Mouse (Mus musculus): ENCODE data around the gene Sectm1b.
A peak's percentile ranks its signal among the peaks of the same experiment; 100 is the strongest.

Gene Sectm1b

DNA sequence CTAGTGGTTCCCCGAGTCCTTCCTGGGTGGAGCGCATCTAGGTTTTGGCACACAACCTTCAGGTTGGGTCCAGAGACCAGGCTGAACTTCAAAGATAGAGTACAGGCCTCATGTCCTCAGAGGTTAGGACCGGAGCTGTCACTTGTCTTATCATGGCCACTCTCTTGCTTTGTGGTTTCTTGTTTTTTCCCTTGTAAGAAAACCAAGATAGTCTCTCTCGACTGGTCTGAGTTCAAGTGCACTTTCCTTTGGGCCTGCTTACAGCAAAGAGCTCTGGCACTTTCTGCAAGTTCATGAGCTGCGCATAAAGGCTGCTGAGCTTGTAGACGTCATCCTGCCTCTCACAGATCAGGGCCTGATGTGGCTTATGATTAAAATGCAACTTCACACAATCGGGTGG is 36.1 kb downstream of the Sectm1b start:
- no peak for DNase-seq (ENCODE audit: low read depth, low spot score)

DNA sequence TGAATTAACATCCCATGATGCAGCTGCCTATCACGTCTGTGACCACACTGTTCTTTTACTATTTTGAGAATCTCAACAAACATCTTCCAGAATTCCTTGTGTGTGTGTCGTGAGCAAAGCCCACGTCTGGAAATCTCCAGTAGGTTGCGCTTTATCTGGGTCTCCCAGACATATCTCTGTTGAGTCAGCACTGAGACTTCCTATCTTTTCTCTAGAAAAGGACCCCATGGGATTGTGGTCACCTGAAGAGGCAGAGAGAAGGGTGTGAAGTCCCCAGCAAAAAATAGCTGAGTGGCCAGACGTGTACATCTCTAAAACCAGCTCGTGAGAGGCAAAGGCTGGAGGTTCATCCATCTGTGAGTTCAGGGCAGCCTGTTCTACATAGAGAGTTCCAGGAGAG is 39.2 kb downstream of the Sectm1b start:
- DNase-seq (ENCODE audit: low read depth, low spot score): no peak

DNA sequence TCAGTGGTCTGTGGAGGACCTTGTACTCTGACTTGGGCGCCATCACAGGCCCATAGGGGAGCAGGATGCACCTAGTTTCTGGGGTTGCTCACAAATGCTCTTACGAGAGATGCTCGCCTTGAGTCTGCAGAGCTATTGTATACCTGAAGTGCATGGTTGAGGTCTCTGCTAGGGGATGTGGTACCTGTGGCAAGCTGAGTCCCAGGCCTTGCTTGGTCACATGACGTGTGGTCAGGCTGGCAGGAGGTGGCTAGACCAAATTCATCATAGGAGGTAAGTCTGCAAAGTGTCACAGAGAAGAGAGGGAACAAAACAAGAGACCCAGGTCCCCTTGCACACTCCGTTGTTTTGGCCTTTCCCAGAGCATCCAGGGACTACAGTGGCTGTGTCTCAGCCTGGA is 43.9 kb downstream of the Sectm1b start:
- DNase-seq (ENCODE audit: low read depth, low spot score): no peak

DNA sequence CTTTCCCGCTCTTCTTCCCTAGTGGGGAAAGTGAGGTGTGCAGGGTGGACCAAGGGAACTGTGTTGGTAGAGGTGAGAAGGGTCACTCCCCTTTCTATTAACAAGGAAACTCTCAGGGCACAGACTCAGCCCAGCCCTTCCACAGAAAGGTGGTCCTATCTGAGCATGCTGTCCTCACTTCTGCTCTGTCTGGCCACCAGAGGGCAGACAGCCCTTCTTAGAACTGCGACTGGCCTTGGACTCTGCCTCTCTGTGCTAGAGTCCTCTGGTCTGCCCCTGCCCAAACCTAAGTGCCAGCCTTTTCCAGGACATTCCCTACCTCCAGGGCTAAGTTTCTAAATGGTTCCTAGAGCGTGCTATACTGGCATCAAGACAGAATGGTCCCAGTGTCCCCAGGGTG is 45.7 kb downstream of the Sectm1b start:
- DNase-seq (ENCODE audit: low read depth, low spot score): peak; percentile 67

DNA sequence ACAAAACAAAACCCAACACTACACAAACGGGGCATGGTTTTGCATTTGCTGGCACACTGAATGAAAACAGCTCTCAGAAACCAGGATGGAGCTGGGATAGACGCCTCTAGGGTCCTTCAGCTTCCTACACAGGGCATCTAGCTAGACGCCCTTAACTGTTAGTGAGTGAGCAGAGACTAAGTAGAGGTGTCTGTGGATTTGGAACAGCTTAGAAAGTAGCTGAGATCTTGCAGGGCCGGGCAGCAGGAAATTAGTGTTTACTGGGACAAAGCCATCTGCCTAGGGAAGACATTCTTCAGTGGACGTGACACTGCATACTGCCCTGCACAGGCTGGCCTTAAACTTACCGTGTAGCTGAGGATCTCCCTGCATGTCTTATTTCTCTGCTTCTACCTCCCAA is 47.9 kb downstream of the Sectm1b start:
- DNase-seq (ENCODE audit: low read depth, low spot score): no peak

DNA sequence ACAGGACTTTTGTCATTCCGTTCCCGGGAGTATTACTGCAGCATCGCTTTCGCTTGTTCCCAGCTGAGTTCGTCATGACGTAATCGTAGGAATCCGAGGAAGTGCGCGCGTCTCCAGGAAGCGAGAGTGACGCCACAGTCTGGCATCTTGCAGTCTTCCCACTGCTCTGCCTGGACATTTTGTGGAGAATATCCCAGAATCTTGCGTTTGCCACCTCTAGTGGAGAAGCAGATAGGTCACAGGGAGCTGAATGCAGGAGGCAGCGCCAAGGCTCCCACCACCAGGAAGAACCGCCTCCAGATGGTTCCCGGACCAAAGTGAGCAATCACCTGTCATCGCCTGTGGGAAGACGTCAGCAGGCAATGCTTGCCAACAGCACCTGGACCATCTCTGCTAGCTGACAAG is 48.5 kb downstream of the Sectm1b start:
- peak; percentile 63 for DNase-seq (ENCODE audit: low read depth, low spot score)

DNA sequence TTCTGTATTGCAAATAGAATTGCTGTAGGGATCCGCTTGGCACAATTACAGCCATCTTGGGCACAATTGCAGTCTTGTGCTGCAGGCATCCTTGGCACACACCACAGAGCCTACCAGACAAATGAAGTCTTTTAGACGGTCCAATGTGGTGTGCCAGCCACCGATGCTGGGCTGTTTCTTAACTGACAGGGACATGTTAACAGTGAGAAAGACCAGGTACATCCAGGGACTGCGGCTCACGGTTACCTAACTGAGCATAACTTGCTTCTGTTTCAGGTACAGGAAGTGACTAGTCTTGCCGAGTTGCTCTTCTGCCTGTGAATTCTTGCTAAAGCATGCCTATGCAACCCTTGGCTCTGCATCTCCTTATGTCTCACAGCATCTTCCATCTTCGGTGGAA is 49.7 kb downstream of the Sectm1b start:
- no peak for DNase-seq (ENCODE audit: low read depth, low spot score)

DNA sequence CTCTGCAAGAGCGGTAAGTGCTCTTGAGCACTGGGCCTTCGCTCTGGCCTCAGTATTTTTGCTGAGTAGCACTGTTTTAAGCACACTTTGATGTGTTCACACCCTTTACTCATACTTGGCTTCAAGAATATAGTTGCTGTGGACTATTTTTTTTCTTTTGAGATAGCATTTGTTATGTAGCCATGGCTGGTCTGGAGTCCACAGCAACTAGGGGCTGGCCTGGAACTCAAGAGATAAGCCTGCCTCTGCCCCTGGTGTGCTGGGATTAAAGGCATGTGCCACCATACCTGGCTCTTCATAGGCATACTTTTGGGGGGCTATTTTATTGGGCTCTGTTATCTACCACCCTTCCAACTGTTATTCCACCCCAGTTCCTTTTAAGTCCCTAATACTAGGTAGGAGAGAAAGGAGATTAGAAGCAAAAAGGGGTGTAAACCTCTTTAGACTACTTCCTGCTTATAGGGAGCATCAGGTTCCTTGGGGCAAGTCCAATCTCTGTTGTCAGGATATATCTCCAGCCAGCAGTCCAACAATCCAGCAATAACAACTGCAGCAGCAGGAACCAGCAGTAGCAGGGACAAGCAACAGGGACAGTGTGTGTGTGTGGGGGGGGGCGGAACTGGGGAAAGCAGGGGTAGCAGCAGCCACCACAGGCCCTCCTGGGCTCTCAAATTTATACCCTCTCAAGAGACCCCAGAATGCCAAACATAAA is 53.2 kb downstream of the Sectm1b start:
- no peak for DNase-seq (ENCODE audit: low read depth, low spot score)

DNA sequence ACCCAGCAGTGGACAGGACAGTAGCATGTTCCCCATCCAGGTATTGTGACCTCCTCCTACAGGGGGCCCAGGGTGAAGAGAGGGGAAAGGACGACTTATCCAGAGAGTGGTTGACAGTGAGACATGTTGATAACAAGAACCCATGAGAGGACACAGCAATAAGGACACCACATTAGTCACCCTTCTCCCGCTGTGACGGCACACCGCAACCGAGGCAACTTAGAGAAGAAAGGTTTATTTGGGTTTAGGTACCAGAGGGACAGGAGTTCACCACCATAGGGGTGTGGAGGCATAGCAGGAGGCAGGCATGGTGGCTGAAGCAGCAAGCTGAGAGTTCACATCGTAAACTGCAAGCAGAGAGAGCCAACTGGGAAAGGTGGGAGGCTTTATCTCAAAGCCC is 57.2 kb downstream of the Sectm1b start:
- DNase-seq (ENCODE audit: low read depth, low spot score): no peak

DNA sequence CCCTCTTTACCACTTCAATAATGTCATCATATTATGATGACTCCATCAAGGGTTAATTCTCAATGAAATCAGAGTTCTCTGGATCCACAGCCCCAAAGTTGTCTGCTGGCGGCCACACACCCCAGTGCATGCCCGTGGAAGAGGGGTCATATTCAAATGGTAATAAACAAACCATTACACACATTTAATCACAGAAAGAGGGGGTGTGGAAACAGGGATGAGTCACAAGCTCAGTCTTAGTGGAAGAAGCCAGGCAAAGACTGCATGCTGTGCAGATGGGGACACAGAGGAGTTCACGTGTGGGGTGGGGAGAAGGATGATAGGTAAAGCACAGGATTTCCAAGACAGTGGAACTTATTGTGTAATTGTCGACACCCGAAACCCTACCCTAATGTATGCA is 59.1 kb downstream of the Sectm1b start:
- DNase-seq (ENCODE audit: low read depth, low spot score): no peak

Data from ZHBTc4 (cell line).